Mouse (Mus musculus) kidney, adult 2 months (tissue): Measurements from ENCODE around the gene Fam53b.

Source experiments
- CTCF ChIP-seq: fragments of 200-500 bp; conservative IDR thresholded peaks from 2 replicates; pipeline ENCODE4 v1.5.1; 2011; ENCODE audit warnings: low read depth, mild to moderate bottlenecking, control low read depth, low read length, moderate library complexity, mixed read lengths; ENCODE audit not compliant: insufficient read depth, insufficient read length
- POLR2A ChIP-seq: fragments of 200-500 bp; IDR thresholded peaks from one replicate; pipeline ENCODE4 v1.6.1; 2011; ENCODE audit warnings: low read depth, low read length, control low read depth

GRCm38 (mm10) chr7:132692719-132693118, 121.0 kb downstream of the Fam53b start:
- TF ChIP-seq POLR2A (no peak), CTCF (no peak)
